Mouse (Mus musculus): ENCODE results near the gene Slc1a4. TPM values are rescaled to one million over a fixed set of nuclear protein-coding genes. Genes with fewer than 3 reads are reported as not detected.

Slc1a4 gene
- polyA plus RNA-seq, 1 experiment from 2014 or later: 24.7 TPM

DNA sequence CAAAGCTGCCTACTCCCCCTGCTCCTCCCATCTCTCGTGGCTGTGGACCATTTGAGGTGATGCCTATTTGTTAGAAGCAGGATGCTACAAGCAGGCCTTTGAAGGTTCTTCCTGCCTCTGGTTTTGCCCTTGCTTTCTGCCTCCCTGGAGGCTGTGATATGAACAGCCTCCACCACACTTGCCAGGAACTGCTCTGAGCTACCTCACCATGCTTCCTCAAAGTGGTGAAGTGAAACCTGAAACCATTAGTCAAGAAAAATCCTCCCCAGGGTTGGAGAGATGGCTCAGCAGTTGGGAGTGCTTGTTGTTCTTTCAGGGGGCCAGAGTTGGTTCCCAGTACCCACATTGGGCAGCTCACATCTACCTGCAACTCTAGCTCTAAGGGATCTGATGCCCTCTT, 9.1 kb upstream of the Slc1a4 start:
- ATAC-seq (ENCODE audit: low FRiP score): no peak
- no peak overlapping the region for H3K4me2 ChIP-seq
- H3K9ac ChIP-seq: no peak overlapping the region
- no peaks in the 10 kb centered on the region for H3K27me3 ChIP-seq
- H3K9me3 ChIP-seq: no peaks in the 10 kb centered on the region
- no peak overlapping the region for H3K4me3 ChIP-seq (replicated peaks)
- H3K36me3 ChIP-seq (replicated peaks): no peaks in the 10 kb centered on the region
- no peaks in the 10 kb centered on the region for H3K4me1 ChIP-seq
- 82% methylated on average over 1 of the region's 1 CpGs for WGBS
- H3K27ac ChIP-seq: no peak overlapping the region

DNA sequence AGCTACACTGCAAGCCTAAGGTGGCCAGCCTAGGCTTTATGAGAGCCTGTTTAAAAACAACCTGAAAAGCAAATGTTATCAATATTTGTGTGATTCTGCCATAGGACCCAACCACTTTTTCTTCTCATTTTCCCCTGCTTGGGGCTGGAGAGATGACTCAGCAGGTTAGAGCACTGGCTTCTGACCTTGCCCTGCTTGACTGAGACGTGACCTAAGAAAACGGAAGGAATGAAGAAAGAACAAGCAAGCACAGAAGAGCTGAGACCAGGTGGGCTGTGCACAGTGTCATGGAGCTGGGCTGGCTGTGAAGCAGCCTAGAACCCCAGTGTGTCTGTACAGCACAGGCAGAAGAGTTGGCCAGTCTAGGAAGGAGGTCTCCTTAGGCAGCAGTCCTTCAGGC, 6.2 kb upstream of the Slc1a4 start:
- H3K9ac ChIP-seq: no peak overlapping the region
- no peaks in the 10 kb centered on the region for H3K36me3 ChIP-seq (replicated peaks)
- H3K4me2 ChIP-seq: no peak overlapping the region
- no peak for ATAC-seq (ENCODE audit: low FRiP score)
- WGBS: 84% methylated on average over 2 of the region's 2 CpGs
- H3K27me3 ChIP-seq: no peaks in the 10 kb centered on the region
- H3K4me1 ChIP-seq: peaks cover 4% of the 10 kb centered on the region
- no peaks in the 10 kb centered on the region for H3K9me3 ChIP-seq
- no peak overlapping the region for H3K4me3 ChIP-seq (replicated peaks)
- no peak overlapping the region for H3K27ac ChIP-seq

DNA sequence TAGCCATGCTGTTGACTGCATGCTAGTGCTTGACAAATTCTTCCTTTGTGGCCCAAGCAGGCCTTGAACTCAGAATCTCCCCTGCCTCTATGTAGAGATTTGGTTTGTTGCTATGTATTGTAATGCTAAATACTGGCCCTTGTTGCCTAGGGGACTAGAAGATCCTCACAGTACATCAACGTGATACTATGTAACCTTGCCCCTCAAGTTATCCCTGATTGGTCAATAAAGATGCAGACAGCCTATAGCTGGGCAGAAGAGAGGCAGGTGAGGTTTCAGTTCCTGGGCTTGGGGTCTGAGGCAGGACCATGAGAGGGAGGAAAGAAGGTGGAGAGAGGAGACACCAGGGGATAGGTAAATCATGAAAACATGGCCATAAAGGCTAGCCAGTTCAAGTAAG, 1.8 kb upstream of the Slc1a4 start:
- H3K9me3 ChIP-seq: no peaks in the 10 kb centered on the region
- no peak for ATAC-seq (ENCODE audit: low FRiP score)
- H3K27ac ChIP-seq: no peak overlapping the region
- H3K4me3 ChIP-seq (replicated peaks): no peak overlapping the region
- 16% methylated on average over 1 of the region's 1 CpGs for WGBS
- H3K27me3 ChIP-seq: no peaks in the 10 kb centered on the region
- H3K36me3 ChIP-seq (replicated peaks): no peaks in the 10 kb centered on the region
- no peak overlapping the region for H3K4me2 ChIP-seq
- peaks cover 24% of the 10 kb centered on the region for H3K4me1 ChIP-seq
- no peak overlapping the region for H3K9ac ChIP-seq

DNA sequence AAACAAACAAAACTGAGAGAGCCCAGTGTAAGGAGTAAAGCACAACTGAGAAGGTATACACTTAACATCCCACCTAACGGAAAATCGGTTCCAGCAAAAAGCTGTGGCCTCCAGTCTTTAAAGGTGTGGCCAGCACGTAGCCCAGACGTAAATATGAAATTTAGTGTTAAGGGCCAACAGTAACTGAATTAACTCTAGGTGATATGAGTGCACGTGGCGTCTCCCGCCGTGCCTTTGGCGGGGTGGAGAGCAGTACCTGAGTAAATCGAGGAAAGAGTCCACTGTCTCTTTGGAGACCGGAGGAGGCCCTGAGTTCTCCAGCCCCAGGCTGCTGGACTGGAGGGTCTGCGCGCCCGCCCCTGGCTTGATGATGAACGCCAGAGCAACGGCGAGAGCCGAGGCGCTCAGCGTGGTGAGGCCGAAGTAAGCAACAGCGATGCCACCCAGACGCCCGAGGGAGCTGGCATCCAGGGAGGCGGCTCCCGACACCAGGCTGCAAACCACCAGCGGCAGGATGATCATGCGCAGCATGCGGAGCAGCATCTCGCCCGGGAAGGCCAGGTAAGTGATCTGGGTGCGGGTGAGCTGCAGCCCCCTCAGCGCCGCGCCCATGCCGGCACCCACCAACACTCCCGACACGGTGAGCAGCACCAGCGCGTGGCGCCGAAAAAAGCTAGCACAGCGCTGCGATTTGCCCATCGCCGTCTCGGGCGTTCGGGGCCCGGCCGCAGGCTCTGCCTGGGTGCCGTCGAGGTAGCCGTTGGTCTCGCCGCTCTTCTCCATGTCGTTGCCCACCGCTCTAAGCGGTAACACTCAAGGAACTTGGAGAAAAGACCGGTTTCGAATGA, 599 bp downstream of the Slc1a4 start:
- peak overlapping the region; percentile 71 for H3K4me3 ChIP-seq (replicated peaks)
- H3K4me1 ChIP-seq: peaks cover 25% of the 10 kb centered on the region
- H3K9ac ChIP-seq: peak overlapping the region; percentile 79

DNA sequence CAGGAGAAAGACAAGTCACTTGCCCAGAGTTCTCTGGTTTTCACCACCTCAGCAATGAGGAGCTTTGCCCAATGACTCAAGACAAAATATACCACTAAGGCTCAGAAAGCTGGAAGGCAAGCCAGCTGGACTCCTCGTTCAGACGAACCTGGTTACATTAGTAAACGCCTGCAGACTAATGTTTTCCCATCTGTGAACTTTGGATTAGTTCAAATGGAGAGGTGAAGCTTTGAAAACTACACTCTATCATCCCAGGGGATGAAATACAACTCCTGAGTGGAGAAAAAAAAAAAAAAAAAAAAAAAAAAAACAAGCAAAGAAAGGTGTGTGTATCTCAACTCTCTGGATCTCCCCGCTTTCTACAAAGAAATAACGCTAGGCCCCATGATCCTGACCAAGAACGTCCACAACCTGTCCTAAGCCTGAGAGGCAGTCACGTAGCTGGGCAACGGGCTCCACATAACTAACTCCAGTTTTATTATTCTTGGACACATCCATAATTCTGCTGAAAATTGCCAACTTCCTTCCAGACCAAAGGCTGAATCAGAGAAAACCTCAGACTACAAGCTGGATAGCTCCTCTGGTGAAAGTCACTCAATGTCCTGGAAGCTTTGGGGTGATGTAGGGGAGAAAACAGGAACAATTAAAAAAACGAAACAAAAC, 1.4 kb downstream of the Slc1a4 start:
- Histone ChIP-seq H3K4me2 (peak overlapping the region; percentile 84), H3K9ac (peak overlapping the region; percentile 79), H3K4me1 (peaks cover 33% of the 10 kb centered on the region), H3K9me3 (no peaks in the 10 kb centered on the region), H3K36me3 (replicated peaks) (no peaks in the 10 kb centered on the region), H3K27me3 (no peaks in the 10 kb centered on the region), H3K4me3 (replicated peaks) (peak overlapping the region; percentile 71), H3K27ac (0 out of 2 replicates have a peak overlapping the region, but pooled peaks have one; percentile 98)
- ATAC-seq (ENCODE audit: low FRiP score): no peak
- 39% methylated on average over 9 of the region's 9 CpGs for WGBS

More for the DNA sequence above, 599 bp downstream of the Slc1a4 start:
- Histone ChIP-seq H3K9me3 (no peaks in the 10 kb centered on the region), H3K27me3 (no peaks in the 10 kb centered on the region), H3K4me2 (peak overlapping the region; percentile 84), H3K27ac (peak overlapping the region; percentile 98), H3K36me3 (replicated peaks) (no peaks in the 10 kb centered on the region)
- ATAC-seq (ENCODE audit: low FRiP score): peak; percentile 45
- 1% methylated on average over 61 of the region's 61 CpGs for WGBS

DNA sequence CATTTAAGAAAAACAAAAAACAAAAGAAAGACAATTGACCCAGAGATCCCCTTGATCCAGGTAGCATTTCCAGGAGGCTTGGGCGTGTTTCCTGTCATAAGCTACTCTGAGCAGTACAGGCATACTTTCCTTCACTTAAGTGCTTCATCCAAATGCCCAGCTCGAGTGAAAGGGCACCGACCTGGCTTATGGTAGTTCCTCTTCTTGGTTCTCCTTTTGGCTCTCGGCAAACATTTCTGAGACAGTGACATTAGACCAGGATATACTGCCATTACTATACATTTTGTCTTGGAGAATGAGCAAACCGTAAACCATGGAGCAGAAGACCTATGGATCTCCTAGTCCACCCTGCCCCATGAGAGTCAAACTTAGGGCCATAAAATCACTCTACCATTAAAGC, 2.8 kb downstream of the Slc1a4 start:
- no peaks in the 10 kb centered on the region for H3K9me3 ChIP-seq
- peaks cover 33% of the 10 kb centered on the region for H3K4me1 ChIP-seq
- ATAC-seq (ENCODE audit: low FRiP score): no peak
- no peaks in the 10 kb centered on the region for H3K36me3 ChIP-seq (replicated peaks)
- no peak overlapping the region for H3K27ac ChIP-seq
- H3K4me2 ChIP-seq: peak overlapping the region; percentile 84; the same call in 1 of the 2 replicates
- no peaks in the 10 kb centered on the region for H3K27me3 ChIP-seq
- H3K9ac ChIP-seq: no peak overlapping the region
- no peak overlapping the region for H3K4me3 ChIP-seq (replicated peaks)
- WGBS: 90% methylated on average over 5 of the region's 5 CpGs

DNA sequence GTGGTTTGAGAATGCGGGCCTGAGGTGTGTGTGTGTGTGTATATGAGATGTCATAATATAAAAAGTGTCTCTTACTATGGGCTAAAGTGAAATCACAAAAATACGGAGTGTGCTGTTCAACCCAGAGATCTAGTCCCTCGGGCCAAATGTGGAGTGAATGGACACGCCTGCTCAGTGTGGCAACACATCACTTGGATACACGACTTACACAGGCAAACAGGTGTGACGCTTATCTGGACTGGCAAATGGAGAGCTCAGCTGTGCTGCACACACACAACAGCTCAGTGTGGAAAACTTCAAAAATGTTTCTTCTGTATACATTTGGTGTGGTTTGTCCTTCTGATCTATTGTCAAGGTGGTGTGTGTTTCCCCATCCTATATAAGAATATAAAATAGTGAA, 3.7 kb downstream of the Slc1a4 start:
- H3K27ac ChIP-seq: no peak overlapping the region
- H3K9me3 ChIP-seq: no peaks in the 10 kb centered on the region
- no peaks in the 10 kb centered on the region for H3K36me3 ChIP-seq (replicated peaks)
- H3K4me3 ChIP-seq (replicated peaks): no peak overlapping the region
- no peaks in the 10 kb centered on the region for H3K27me3 ChIP-seq
- H3K4me2 ChIP-seq: no peak overlapping the region
- no peak for ATAC-seq (ENCODE audit: low FRiP score)
- H3K4me1 ChIP-seq: peaks cover 30% of the 10 kb centered on the region
- H3K9ac ChIP-seq: no peak overlapping the region
- 87% methylated on average over 6 of the region's 6 CpGs for whole genome bisulfite sequencing

DNA sequence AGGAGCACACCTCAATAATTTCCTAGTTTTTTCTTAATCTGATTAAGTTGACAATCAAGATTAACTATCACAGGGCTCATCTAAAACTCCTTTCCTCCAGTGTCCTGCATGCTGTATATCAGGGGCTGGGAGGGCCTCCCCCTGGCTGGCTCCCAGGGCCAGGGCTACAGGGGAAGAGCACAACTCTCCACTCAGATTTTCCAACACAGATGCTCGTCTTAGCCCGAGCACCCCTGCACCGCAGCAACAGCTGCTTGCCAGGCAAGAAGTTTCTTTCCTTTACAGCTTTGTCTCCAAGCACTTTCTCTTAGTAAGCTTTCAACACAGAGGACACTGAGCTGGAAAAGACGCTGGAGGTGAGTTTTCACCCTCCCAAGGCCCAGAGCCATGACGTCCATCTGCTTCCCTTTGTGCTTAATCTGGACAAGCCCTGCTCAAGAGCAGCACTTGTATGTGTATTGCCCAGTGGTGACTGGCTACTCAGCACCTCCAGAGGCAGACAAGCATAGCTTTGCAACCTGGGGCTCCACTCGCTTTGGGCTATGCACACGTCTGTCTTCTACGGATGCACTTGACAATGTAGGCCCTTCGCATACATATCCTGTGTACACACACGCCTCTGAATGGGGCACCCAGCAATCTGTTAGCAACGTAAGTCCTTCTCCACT, 6.1 kb downstream of the Slc1a4 start:
- 67% methylated on average over 11 of the region's 11 CpGs for WGBS
- no peaks in the 10 kb centered on the region for H3K36me3 ChIP-seq (replicated peaks)
- H3K27me3 ChIP-seq: no peaks in the 10 kb centered on the region
- no peaks in the 10 kb centered on the region for H3K9me3 ChIP-seq
- ATAC-seq (ENCODE audit: low FRiP score): no peak
- H3K9ac ChIP-seq: no peak overlapping the region
- H3K4me1 ChIP-seq: peaks cover 22% of the 10 kb centered on the region
- 0 out of 2 replicates have a peak overlapping the region, but pooled peaks have one; percentile 22 for H3K27ac ChIP-seq
- H3K4me2 ChIP-seq: no peak overlapping the region
- H3K4me3 ChIP-seq (replicated peaks): no peak overlapping the region

DNA sequence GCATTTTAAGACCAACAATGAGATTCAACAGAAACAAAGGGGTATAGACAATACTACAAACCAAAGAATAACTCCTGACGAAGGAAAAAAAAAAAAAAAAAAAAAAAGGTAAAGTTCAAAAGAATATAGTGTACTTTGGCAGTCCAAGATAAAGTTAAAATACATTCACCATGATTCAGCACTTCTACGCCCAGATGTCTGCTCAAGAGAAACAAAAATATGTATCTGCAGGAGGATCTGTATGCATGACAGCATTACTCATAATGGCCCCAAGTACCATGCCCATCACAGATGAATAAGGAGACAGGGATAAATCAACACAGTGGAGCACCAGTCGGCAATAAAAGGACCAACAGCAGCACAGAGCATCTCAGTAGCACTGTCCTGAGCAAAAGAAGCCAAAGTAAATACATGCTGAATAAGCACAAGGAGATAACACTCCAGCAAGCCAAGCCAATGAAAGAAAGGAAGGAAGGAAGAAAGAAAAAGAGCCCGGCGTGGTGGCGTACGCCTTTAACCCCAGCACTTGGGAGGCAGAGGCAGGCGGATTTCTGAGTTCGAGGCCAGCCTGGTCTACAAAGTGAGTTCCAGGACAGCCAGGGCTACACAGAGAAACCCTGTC, 7.3 kb downstream of the Slc1a4 start:
- H3K27ac ChIP-seq: no peak overlapping the region
- H3K9me3 ChIP-seq: no peaks in the 10 kb centered on the region
- no peak for ATAC-seq (ENCODE audit: low FRiP score)
- H3K4me3 ChIP-seq (replicated peaks): no peak overlapping the region
- no peak overlapping the region for H3K9ac ChIP-seq
- H3K36me3 ChIP-seq (replicated peaks): no peaks in the 10 kb centered on the region
- WGBS: 92% methylated on average over 9 of the region's 9 CpGs
- peaks cover 10% of the 10 kb centered on the region for H3K4me1 ChIP-seq
- no peak overlapping the region for H3K4me2 ChIP-seq
- H3K27me3 ChIP-seq: no peaks in the 10 kb centered on the region

DNA sequence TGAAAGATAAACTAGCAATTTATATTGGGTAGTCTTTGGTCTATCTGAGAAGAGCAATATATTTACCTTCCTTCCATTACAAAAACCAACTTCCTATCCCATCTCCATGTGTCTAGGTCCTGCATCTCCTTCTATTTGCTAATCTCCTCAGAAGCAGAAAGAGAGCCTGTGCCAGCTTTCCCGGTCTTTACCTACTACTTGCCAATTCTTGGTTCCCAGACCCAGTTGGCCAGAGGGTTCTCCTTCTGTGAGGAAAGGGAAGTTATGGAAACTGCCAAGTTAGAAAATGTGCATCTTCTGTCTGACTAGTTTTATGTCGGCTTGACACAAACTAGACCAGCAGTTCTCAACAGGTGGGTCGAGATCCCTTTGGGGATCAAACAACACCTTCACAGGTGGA, 8.5 kb downstream of the Slc1a4 start:
- H3K4me2 ChIP-seq: no peak overlapping the region
- no peak overlapping the region for H3K4me3 ChIP-seq (replicated peaks)
- H3K36me3 ChIP-seq (replicated peaks): no peaks in the 10 kb centered on the region
- no peaks in the 10 kb centered on the region for H3K9me3 ChIP-seq
- peaks cover 8% of the 10 kb centered on the region; the same call in 1 of the 2 replicates for H3K4me1 ChIP-seq
- H3K27ac ChIP-seq: no peak overlapping the region
- ATAC-seq (ENCODE audit: low FRiP score): no peak
- H3K27me3 ChIP-seq: no peaks in the 10 kb centered on the region
- no peak overlapping the region for H3K9ac ChIP-seq
- 94% methylated on average over 3 of the region's 3 CpGs for WGBS

DNA sequence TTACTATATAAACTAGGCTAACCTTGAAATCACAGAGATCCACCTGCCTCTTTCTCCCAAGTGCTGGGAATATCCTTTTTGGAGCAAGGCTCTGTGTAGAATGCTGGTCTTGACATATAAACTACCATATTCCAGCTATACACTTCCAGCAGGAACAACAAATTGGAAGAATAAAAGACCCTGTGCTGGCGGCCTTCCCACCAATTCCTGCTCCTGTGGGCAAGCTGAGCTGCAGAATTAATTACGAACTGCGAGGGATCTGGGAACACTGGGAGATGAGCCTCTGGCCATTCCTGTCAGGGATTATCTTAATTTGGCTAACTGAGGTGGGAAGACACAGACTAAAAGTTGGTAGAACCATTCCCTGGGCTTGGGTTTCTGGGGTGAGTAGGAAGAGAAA, 10.1 kb downstream of the Slc1a4 start:
- WGBS: 49% methylated on average over 3 of the region's 3 CpGs
- H3K27me3 ChIP-seq: no peaks in the 10 kb centered on the region
- no peaks in the 10 kb centered on the region for H3K9me3 ChIP-seq
- no peak for ATAC-seq (ENCODE audit: low FRiP score)
- no peak overlapping the region for H3K9ac ChIP-seq
- no peak overlapping the region for H3K4me2 ChIP-seq
- no peaks in the 10 kb centered on the region for H3K36me3 ChIP-seq (replicated peaks)
- no peak overlapping the region for H3K27ac ChIP-seq
- peaks cover 8% of the 10 kb centered on the region; the same call in 1 of the 2 replicates for H3K4me1 ChIP-seq
- H3K4me3 ChIP-seq (replicated peaks): no peak overlapping the region

DNA sequence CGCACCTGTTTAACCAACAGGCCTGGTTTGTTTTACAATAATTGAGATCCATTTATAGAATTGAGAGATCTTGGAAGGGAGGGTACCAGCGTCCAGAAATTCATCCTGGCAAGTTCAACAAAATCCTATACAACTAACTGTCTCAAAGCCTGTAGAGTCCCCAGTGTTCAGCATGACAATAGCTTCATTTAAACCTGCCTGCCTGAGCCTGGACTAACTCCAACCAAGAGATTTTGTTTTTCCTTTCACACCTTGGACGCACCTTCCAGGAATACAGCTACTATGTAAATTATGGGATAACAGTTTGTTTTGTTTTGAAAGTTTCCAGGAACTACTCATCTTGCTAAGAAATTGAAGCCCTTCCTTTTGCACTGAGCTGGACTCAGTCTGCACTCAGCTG, 11.9 kb downstream of the Slc1a4 start:
- Histone ChIP-seq H3K4me1 (no peaks in the 10 kb centered on the region), H3K27ac (no peak overlapping the region), H3K9ac (no peak overlapping the region), H3K4me2 (no peak overlapping the region), H3K36me3 (replicated peaks) (0 out of 2 replicates have a peak, but pooled peaks cover 9% of the 10 kb centered on the region), H3K9me3 (no peaks in the 10 kb centered on the region), H3K27me3 (no peaks in the 10 kb centered on the region), H3K4me3 (replicated peaks) (no peak overlapping the region)
- no peak for ATAC-seq (ENCODE audit: low FRiP score)
- WGBS: 70% methylated on average over 3 of the region's 3 CpGs
